Mouse (Mus musculus) liver, embryonic 13.5 days (tissue): ENCODE data around the gene Tm7sf3. TPM values are rescaled to one million over a fixed set of nuclear protein-coding genes. Genes with fewer than 3 reads are reported as not detected.
A peak's percentile ranks its signal among the peaks of the same experiment; 100 is the strongest.

ENCODE experiments used
- ATAC-seq: fragments of 200-750 bp; cut with Nextera tagmentation; 2 replicates; pipeline ENCODE4 v1.8.0; 2017; ENCODE audit warnings: low read depth, mild to moderate bottlenecking, moderate number of reproducible peaks, moderate library complexity
- DNase-seq: peaks from one replicate; pipeline ENCODE4 v3.0.0; 2022
- H3K27ac ChIP-seq: fragments of 300-500 bp; sonication (generic); 2 replicates; pipeline ENCODE4 v1.5.1; 2015; ENCODE audit warnings: moderate library complexity, mild to moderate bottlenecking, inconsistent platforms
- H3K27me3 ChIP-seq: fragments of 300-500 bp; sonication (generic); 2 replicates; pipeline ENCODE4 v1.6.1; 2015; ENCODE audit warnings: mild to moderate bottlenecking, inconsistent platforms
- H3K36me3 ChIP-seq: fragments of 300-500 bp; sonication (generic); 2 replicates; pipeline ENCODE4 v1.6.1; 2015; ENCODE audit warnings: mild to moderate bottlenecking, inconsistent platforms
- H3K4me1 ChIP-seq: fragments of 300-500 bp; sonication (generic); replicated peaks from 2 replicates; pipeline ENCODE4 v1.6.1; 2015; ENCODE audit warnings: inconsistent platforms
- H3K4me2 ChIP-seq: fragments of 300-500 bp; sonication (generic); 2 replicates; pipeline ENCODE4 v1.6.1; 2015; ENCODE audit warnings: inconsistent platforms, mild to moderate bottlenecking, moderate library complexity
- H3K4me3 ChIP-seq: fragments of 300-500 bp; sonication (generic); replicated peaks from 2 replicates; pipeline ENCODE4 v1.5.1; 2015; ENCODE audit warnings: mild to moderate bottlenecking, inconsistent platforms
- H3K9ac ChIP-seq: fragments of 300-500 bp; sonication (generic); 2 replicates; pipeline ENCODE4 v1.6.1; 2015; ENCODE audit warnings: mild to moderate bottlenecking, inconsistent platforms
- H3K9me3 ChIP-seq: fragments of 300-500 bp; sonication (generic); replicated peaks from 2 replicates; pipeline ENCODE4 v1.6.1; 2016; ENCODE audit warnings: inconsistent platforms
- WGBS: fragments of 180-500 bp; shearing (Covaris S2); methylation state at CpG from one replicate; pipeline ENCODE4 v1.1.7; 2015; ENCODE audit not compliant: insufficient replicate concordance; 5-methylcytosine and 5-hydroxymethylcytosine counted together
- polyA plus RNA-seq: library from polyadenylated mRNA; unstranded; fragments of >200 nt; fragmentation: Nextera tagmentation; extraction: Ambion mirVana; gene quantifications from 2 replicates; pipeline ENCODE4 v1.2.1, GENCODE M21; 2015

Gene Tm7sf3
- polyA plus RNA-seq, 1 experiment from 2014 or later: 32.7 TPM

DNA sequence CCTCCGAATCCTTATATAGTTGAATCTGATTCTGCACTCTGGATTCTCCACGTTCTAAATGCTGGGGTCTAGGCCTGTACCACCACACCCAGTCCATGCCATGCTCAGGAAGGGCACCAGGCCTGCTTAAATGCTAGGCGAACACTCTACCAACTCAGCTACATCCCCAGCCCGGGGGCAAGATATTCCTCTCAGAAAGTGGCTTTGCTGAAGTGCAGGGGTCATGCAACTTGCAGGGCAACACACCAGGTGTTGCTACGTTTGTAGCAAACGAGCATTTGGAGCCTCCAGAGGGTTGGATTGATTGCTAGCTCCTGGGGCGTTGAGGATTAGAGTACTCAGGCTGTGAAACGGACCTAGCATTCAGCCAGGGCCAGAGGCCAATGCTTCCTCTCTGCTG lies 9.5 kb downstream of the Tm7sf3 start:
- Histone ChIP-seq H3K36me3 (no peaks in the 10 kb centered on the region), H3K9ac (peak overlapping the region; percentile 95), H3K4me2 (peak overlapping the region; percentile 73), H3K4me3 (peak overlapping the region; percentile 93), H3K27me3 (no peaks in the 10 kb centered on the region), H3K9me3 (no peaks in the 10 kb centered on the region), H3K27ac (peak overlapping the region; percentile 98), H3K4me1 (peaks cover 59% of the 10 kb centered on the region)
- DNase-seq: no peak
- no peak for ATAC-seq
- WGBS: 51% methylated on average over 8 of the region's 8 CpGs

DNA sequence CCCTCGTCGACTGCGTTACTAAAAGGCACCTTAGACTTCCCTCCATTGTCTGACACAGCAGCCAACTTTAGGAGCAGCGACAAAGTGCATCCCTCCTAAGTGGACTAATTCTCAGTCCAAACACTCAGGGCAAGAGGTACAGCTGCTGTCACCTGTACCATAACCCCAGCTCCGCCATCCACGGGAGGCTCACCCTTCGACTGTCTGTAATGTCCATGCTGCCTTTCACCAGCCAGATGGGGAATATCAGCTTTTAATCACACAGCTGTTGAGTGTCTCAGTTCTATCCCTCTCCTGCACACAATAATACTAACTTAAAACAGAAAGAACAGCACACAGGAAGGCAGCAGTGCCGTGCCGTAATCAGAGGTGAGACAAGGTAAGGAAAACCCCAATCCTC lies 10.2 kb downstream of the Tm7sf3 start:
- H3K4me2 ChIP-seq: peak overlapping the region; percentile 73
- H3K36me3 ChIP-seq: no peaks in the 10 kb centered on the region

DNA sequence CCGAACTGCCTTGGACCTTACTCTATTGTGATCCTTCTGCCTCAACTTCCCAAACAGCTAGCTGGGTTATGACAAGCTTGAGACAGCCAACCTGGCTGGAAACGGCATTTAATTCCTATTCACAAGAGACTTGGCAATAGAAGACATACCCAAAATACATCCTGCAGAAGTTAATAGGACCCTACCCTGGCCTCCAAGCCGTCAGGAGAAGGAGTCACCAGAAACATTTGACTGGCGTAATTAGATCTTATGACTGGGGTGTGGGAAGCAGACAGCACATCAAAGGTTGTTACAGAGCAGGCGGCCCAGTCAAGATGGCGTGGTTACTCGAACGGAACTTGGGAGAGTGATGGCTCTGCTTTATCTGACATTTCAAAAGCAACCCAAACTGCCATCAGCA lies 10.8 kb downstream of the Tm7sf3 start:
- Histone ChIP-seq H3K4me2 (peak overlapping the region; percentile 73), H3K9ac (peak overlapping the region; percentile 95), H3K9me3 (no peaks in the 10 kb centered on the region), H3K27ac (peak overlapping the region; percentile 98), H3K4me1 (peaks cover 63% of the 10 kb centered on the region), H3K36me3 (no peaks in the 10 kb centered on the region), H3K4me3 (peak overlapping the region; percentile 93), H3K27me3 (no peaks in the 10 kb centered on the region)
- no peak for DNase-seq
- WGBS: 40% methylated on average over 8 of the region's 8 CpGs
- ATAC-seq: no peak

More for the DNA sequence above, 10.2 kb downstream of the Tm7sf3 start:
- WGBS: 61% methylated on average over 9 of the region's 9 CpGs
- peak overlapping the region; percentile 95 for H3K9ac ChIP-seq
- peak overlapping the region; percentile 93 for H3K4me3 ChIP-seq
- ATAC-seq (no peak), DNase-seq (no peak)
- H3K9me3 ChIP-seq: no peaks in the 10 kb centered on the region
- H3K4me1 ChIP-seq: peaks cover 59% of the 10 kb centered on the region
- H3K27me3 ChIP-seq: no peaks in the 10 kb centered on the region
- H3K27ac ChIP-seq: peak overlapping the region; percentile 98

DNA sequence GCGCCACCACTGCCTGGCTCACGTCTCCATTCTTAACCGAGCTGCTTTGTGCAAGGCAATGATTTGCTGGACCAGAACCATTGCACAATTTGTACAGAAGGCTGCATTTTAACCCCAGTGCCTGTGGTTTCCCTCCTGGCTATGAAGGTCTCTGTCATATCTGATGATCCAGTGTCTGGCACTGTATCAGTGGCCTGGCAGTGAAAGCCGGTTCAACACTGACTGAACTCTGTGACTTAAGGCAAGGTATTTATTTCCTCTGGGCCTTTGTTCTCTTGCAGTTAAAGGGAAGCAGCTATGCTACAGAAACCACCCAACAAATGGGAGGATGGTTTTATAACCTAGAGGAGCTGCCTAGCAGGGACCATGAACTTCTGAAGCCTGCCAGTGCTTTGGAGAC lies 11.7 kb downstream of the Tm7sf3 start:
- ATAC-seq (0 out of 2 replicates have a peak, but pooled peaks have one; percentile 17), DNase-seq (no peak)
- peak overlapping the region; percentile 73 for H3K4me2 ChIP-seq
- H3K4me1 ChIP-seq: peaks cover 65% of the 10 kb centered on the region
- 0 out of 2 replicates have a peak overlapping the region, but pooled peaks have one; percentile 7 for H3K4me3 ChIP-seq
- peak overlapping the region; percentile 95 for H3K9ac ChIP-seq
- WGBS: 37% methylated on average over 4 of the region's 4 CpGs
- H3K27ac ChIP-seq: peak overlapping the region; percentile 98
- no peaks in the 10 kb centered on the region for H3K9me3 ChIP-seq
- 0 out of 2 replicates have a peak, but pooled peaks cover 7% of the 10 kb centered on the region for H3K36me3 ChIP-seq
- H3K27me3 ChIP-seq: no peaks in the 10 kb centered on the region

- Histone ChIP-seq H3K36me3 (peaks cover 12% of the 10 kb centered on the region; the same call in 1 of the 2 replicates), H3K9ac (peak overlapping the region; percentile 95), H3K9me3 (no peaks in the 10 kb centered on the region), H3K4me2 (peak overlapping the region; percentile 73), H3K27me3 (no peaks in the 10 kb centered on the region), H3K4me3 (peak overlapping the region; percentile 23; the same call in 1 of the 2 replicates), H3K4me1 (peaks cover 63% of the 10 kb centered on the region), H3K27ac (peak overlapping the region; percentile 98)
- peak; percentile 83 for ATAC-seq
- 13% methylated on average over 9 of the region's 9 CpGs for WGBS
- DNase-seq: peak; percentile 77
Measured at GRCm38 (mm10) chr6:146629781-146630756, 12.6 kb downstream of the Tm7sf3 start.

DNA sequence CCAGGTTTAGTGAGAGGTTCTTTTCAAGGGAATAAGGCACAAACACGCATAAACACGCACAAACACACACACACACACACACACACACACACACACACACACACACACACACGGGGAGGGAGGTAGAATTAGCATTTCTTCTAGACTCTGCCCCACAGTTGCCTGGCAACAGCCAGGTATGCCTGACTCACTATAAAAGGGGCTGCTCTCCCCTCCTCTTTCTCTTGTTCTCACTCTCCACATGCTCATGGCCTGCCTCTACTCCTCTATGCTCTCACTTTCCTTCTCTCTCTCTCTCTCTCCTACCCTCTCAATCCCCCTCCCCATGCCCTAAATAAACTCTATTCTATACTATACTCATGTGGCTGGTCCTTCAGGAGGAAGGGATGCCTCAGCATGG lies 14.5 kb downstream of the Tm7sf3 start:
- peak overlapping the region; percentile 45 for H3K27ac ChIP-seq
- no peak overlapping the region for H3K9ac ChIP-seq
- no peak overlapping the region for H3K4me3 ChIP-seq
- peaks cover 55% of the 10 kb centered on the region for H3K4me1 ChIP-seq
- peaks cover 31% of the 10 kb centered on the region for H3K36me3 ChIP-seq
- H3K9me3 ChIP-seq: no peaks in the 10 kb centered on the region
- ATAC-seq (no peak), DNase-seq (no peak)
- no peaks in the 10 kb centered on the region for H3K27me3 ChIP-seq
- 74% methylated on average over 3 of the region's 3 CpGs for WGBS
- no peak overlapping the region for H3K4me2 ChIP-seq

DNA sequence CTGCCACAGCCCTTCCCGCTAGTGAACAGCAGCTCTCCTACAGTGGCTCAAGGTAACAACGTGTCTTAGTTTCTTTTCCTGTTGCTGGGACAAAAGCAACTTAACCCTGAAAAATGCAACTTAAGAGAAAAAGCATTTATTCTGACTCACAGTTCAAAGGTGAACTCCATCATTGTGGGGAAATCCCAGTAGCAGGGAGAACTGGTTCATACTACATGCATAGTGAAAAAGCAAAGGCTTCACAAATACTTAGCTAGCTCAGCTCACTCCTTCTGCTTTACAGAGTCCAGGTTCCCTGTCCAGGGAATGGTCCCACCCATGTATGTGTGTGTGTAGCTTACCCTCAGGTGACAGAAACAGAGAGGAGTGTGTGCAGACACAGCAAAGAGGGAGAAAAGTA lies 26.0 kb downstream of the Tm7sf3 start:
- 86% methylated on average over 2 of the region's 2 CpGs for WGBS
- no peak for ATAC-seq
- H3K36me3 ChIP-seq: peaks cover 92% of the 10 kb centered on the region

DNA sequence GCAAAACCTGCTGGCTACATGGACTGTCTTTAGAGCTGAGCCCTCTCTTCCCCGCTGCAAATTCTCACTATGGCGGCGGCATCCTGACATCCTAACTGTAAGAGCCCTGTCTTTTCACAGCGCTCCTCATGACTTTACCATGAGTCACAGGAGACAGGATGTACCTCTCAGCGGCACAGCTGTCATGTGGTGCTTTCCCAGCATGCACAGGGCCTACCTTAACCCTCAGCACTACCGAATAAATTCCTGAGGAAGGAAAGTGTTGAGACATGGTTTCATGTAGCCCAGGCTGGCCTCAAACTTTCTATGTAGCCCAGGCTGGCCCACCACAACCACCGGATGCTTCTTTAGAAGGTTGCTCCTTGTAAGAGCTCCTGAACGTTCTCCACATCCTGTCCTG lies 26.7 kb downstream of the Tm7sf3 start:
- Histone ChIP-seq H3K4me2 (no peak overlapping the region), H3K27me3 (no peaks in the 10 kb centered on the region), H3K9ac (no peak overlapping the region), H3K36me3 (peaks cover 84% of the 10 kb centered on the region), H3K9me3 (no peaks in the 10 kb centered on the region), H3K27ac (no peak overlapping the region), H3K4me1 (peaks cover 44% of the 10 kb centered on the region), H3K4me3 (no peak overlapping the region)
- DNase-seq: no peak
- no peak for ATAC-seq
- WGBS: 91% methylated on average over 8 of the region's 8 CpGs

More for the DNA sequence above, 26.0 kb downstream of the Tm7sf3 start:
- Histone ChIP-seq H3K9ac (no peak overlapping the region), H3K27ac (peak overlapping the region; percentile 48; the same call in 1 of the 2 replicates), H3K27me3 (no peaks in the 10 kb centered on the region), H3K4me3 (no peak overlapping the region), H3K9me3 (no peaks in the 10 kb centered on the region), H3K4me1 (peaks cover 39% of the 10 kb centered on the region), H3K4me2 (no peak overlapping the region)
- DNase-seq: no peak

DNA sequence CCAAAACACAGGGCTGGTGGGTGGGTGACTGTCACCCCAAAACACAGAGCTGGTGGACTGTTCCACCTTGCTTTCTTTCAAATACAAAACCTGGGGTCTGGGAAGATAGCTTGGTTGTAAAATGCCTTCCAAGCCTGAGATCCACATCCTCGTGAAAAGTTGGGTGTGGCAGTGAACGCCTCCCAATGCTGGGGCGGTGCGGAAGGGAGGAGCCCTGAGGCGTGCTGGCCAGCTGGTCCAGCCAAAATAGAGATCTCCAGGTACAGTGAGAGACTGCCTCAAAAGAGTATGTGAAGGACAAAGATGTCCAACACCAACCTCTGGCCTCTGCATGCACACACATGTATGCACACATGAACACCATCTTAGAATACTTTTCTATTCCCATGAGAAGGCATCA lies 28.1 kb downstream of the Tm7sf3 start:
- Histone ChIP-seq H3K36me3 (peaks cover 84% of the 10 kb centered on the region), H3K4me3 (no peak overlapping the region), H3K27me3 (no peaks in the 10 kb centered on the region), H3K4me2 (peak overlapping the region; percentile 49), H3K9me3 (no peaks in the 10 kb centered on the region), H3K9ac (peak overlapping the region; percentile 50; the same call in 1 of the 2 replicates), H3K27ac (peak overlapping the region; percentile 99), H3K4me1 (peaks cover 58% of the 10 kb centered on the region)
- no peak for DNase-seq
- 53% methylated on average over 5 of the region's 5 CpGs for WGBS
- peak; percentile 76 for ATAC-seq

DNA sequence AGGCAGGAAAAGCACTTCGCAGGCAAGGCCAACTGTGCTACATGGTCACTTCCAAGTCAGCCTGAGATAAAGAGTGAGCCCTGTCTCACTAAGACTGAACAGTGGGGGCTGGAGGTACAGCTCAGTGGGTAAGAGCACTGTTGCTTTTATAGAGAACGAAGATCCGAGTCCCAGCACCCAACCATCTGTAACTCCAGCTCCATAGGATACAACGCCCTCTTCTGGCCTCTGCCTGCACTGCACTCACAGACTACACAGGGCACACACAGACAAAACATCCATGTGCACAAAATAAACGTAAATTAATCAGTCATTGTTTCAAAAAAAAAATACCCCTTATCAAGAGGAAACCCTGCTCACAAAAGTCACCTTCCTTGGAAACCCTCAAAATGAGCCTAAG lies 28.7 kb downstream of the Tm7sf3 start:
- no peak overlapping the region for H3K4me3 ChIP-seq
- no peak for ATAC-seq
- H3K36me3 ChIP-seq: peaks cover 86% of the 10 kb centered on the region
- DNase-seq: no peak
- peaks cover 64% of the 10 kb centered on the region for H3K4me1 ChIP-seq
- no peaks in the 10 kb centered on the region for H3K9me3 ChIP-seq
- H3K27me3 ChIP-seq: no peaks in the 10 kb centered on the region
- peak overlapping the region; percentile 44; the same call in 1 of the 2 replicates for H3K9ac ChIP-seq
- peak overlapping the region; percentile 99 for H3K27ac ChIP-seq
- H3K4me2 ChIP-seq: peak overlapping the region; percentile 49
- 88% methylated on average over 5 of the region's 5 CpGs for WGBS

DNA sequence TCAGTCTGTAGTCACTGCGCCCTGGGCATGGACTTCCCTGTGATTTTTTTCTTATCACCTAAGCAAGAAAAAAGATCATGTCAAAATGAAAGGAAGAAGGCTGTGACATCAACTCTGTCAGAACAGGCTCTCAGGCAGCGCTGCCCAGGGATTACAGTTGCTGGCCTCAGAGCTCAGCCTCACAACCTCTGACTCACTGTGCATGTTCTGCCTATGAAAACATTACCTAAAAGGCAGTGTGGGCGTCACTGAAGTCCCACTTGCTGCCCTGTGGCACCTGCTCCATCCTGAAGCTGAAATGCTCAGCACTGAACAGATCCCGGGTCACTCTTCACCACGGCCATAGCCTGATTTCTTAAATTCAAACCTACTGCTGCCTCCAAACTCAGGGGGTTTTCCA lies 29.9 kb downstream of the Tm7sf3 start:
- H3K36me3 ChIP-seq: peaks cover 86% of the 10 kb centered on the region
- peak overlapping the region; percentile 67; the same call in 1 of the 2 replicates for H3K4me2 ChIP-seq
- peak overlapping the region; percentile 99 for H3K27ac ChIP-seq
- H3K4me3 ChIP-seq: no peak overlapping the region
- DNase-seq (no peak), ATAC-seq (no peak)
- no peaks in the 10 kb centered on the region for H3K9me3 ChIP-seq
- H3K27me3 ChIP-seq: no peaks in the 10 kb centered on the region
- H3K9ac ChIP-seq: peak overlapping the region; percentile 70; the same call in 1 of the 2 replicates
- WGBS: 86% methylated on average over 5 of the region's 5 CpGs
- H3K4me1 ChIP-seq: peaks cover 65% of the 10 kb centered on the region
